Mouse (Mus musculus) ES-E14 (cell line): ENCODE results near the gene Daam1.
"Not testable (repeated sequence)": the region's sequence is repeated elsewhere in the genome, so short reads cannot be mapped to it uniquely, and the experiment has no call there.

Experiments used
- CHD2 ChIP-seq: IDR thresholded peaks from 2 replicates; pipeline ENCODE4 v1.6.1; 2014; ENCODE audit warnings: mild to moderate bottlenecking, low read depth, low read length, inconsistent platforms
- HCFC1 ChIP-seq: IDR thresholded peaks from 2 replicates; pipeline ENCODE4 v1.6.1; 2012; ENCODE audit warnings: low read length, inconsistent platforms, borderline replicate concordance; ENCODE audit not compliant: insufficient read depth

DNA sequence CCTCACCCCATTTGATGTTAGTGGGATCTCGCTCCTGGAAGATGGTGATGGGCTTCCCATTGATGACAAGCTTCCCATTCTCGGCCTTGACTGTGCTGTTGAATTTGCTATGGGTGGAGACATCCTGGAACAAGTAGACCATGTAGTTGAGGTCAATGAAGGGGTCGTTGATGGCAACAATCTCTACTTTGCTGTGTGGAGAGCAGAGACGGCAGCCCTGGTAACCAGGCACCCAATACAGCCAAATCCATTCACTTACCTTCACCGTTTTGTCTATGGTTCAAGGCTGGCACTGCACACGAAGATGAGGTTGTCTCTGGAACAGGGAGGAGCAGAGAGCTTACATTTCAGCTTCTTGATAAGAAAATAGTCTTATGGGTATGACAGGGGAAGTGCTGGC, 16.1 kb downstream of the Daam1 start:
- not testable (repeated sequence) for TF ChIP-seq CHD2, HCFC1
